Mouse (Mus musculus) testis, postnatal 14 days (tissue): ENCODE results near the gene Atg101.

Source experiments
- DNase-seq: peaks from one replicate; pipeline ENCODE4 v3.0.0; 2021; ENCODE audit warnings: low spot score

Atg101 gene

DNA sequence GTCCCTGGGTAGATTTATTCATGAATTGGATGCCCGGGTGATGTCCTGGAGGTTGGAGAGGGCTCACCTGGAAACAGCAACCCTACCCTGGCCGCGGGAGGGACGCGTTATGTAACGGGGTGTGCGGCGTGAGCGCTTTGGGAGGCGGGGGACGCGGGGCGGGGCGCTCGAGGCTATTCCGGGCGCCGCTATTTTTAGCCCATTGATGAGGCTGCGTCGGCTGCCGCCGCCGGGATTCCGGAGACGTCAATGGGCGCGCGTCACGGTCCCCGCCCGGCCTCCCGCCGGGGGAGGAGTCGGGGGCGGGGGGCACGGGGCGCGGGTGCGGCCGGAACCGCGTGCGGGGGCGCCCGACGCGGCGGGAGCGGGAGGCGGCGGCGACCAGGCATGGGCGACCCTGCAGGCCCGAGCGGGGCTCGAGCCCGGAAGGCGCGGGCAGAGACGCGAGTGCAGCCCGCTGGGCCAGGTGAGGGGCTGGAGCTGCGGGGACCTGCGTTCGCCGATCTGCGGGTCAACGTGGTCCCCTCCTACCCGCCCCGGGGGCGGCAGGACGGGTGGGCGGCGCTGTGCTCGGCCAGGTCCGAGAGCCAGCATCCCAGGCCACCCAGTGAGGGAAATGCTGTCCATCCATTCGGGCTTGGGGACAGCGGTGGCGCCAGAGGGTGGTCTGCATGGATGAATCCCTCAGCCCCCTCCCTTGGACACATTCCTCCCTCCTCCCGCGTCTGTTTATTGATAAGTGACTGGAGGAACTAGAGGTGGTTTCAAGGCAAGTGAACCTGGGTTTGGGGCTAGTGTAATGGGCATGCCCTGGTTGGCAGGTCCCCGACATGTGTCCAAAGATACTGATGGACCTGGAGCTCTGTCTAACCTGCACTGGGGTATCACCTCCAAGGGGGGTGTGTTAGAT, 29.9 kb upstream of the Atg101 start, which contains the start of gene Nr4a1:
TSS of gene Nr4a1 (plus strand) at position 384 of the 910 bp plus-strand sequence.
- DNase-seq, result peak; percentile 56

GRCm38 (mm10) chr15:101255842-101256462, 28.1 kb upstream of the Atg101 start:
- no peak for DNase-seq

GRCm38 (mm10) chr15:101256463-101257206, 27.4 kb upstream of the Atg101 start:
- no peak for DNase-seq

DNA sequence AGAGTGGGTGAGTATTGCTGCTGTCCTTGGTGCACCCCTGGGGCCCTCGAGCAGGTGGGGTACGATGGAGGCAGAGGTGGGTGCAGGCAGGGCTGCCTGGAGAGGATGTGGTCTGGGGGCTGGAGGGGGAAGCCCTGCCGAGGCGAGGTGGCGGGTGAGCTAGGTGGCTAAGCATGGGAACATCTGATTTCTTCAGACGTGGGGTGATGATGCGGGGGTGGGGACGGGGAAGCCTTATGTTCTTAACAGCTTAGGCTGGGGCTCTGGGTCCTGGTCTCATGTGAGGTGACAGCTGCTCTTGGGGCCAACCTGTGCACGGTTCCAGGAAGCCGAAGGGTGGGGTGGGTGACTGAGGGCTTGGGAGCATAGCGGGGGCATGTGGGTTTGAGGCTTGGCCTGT, 25.7 kb upstream of the Atg101 start:
- DNase-seq, result no peak

GRCm38 (mm10) chr15:101259922-101260321, 24.1 kb upstream of the Atg101 start:
- DNase-seq, result no peak

GRCm38 (mm10) chr15:101260387-101260786, 23.7 kb upstream of the Atg101 start:
- DNase-seq, result no peak

- DNase-seq, result no peak
These were observed 23.0 kb upstream of the Atg101 start for GRCm38 (mm10) chr15:101260874-101261622.

- DNase-seq, result no peak
These were observed 21.6 kb upstream of the Atg101 start for GRCm38 (mm10) chr15:101262502-101262901.

DNA sequence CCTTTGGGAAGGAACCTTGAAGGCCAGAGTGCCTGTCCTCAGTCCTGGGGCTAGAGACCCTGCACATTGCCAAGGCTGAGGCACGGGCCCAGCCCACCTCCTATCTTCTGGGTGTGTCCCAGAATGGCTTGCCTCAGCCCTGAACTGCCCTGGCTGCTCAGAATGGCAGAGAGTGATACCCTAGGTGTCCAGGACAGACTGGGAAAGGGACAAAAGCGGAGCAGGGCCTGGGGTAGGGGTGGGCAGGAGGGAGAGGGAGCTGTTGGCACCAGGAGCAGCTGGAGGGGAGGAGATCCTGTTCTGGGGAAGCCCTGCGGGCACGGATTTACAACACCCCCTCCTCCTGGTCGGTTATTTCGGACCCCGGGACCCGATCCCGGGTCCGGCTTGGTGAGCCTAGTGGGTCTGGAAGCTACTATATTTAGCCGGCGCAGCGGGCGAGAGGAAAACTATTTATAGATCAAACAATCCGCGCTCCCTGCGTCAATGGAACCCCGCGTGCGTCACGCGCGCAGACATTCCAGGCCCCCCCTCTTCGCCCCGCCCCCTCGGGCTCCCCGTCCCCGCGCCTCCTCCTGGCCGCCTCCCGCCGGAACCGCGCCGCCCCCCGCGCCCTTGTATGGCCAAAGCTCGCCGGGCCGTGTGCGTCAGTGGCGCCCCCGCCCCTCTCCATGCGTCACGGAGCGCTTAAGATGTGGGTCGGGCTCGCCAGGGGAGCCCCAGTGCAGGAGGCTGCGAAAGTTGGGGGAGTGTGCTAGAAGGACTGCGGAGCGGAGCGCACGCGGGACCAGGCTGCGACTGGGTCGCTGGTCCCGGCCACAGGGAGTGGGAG, 17.7 kb upstream of the Atg101 start:
- DNase-seq, result peak; percentile 85

DNA sequence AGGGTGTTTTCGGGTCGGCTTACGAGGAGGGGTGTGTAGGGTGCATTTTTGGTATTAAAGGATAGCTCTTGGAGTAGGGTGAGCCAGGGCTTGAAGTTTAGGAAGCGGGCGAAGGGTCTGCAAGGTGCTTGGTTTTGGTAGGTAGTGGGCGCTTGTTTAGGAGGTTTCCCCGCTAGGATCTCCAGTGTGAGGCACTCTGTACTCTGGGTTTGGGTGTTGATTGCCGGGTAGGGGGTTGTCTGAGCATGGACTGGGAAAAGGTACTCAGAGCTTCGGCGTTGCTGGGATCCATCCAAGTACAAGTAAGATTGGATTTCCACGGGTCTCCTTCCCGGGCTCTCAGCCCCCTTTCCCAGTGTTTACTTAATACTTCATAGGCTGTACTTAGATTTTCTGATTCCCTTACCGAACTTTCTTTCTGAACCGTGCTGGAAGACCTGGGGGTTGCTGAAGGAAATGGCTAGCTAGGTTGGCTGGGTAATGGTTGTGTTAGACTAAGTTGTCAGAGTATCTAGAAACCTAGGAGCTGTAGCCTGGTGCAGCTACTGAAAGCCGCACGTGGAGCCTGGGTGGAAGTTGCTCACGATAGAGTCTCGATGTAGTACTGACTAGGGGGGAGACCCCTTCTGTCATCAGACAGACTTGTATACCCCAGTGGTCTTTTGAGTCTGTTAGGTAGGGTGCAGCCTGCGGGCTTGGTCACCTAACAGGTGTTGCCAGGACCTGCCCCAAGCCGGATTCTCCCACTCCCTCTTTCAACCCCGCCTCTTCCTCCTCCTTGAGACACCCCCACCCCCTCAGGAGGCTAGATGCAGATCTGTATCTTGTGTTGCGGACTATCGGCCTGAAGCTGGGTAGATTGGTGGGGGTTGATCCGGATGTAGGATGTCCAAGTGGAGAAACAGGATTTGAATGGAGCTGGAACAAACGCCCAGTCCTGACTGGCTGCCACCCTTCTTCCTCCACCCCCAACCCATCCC, 16.7 kb upstream of the Atg101 start:
- DNase-seq, result no peak

DNA sequence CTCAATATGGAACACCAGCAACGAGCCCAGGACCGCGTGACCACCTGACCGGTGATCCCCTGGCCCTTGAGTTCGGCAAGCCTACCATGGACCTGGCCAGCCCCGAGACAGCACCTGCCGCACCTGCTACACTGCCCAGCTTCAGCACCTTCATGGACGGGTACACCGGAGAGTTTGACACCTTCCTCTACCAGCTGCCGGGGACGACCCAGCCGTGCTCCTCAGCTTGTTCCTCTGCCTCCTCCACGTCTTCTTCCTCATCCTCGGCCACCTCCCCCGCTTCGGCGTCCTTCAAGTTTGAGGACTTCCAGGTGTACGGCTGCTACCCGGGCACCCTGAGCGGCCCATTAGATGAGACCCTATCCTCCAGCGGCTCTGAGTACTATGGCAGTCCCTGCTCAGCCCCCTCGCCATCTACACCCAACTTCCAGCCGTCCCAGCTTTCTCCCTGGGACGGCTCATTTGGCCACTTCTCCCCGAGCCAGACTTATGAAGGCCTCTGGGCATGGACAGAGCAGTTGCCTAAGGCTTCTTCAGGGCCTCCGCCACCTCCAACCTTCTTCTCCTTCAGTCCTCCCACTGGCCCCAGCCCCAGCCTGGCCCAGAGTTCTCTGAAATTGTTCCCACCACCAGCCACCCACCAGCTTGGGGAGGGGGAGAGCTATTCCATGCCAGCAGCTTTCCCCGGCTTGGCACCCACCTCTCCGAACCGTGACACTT, 13.8 kb upstream of the Atg101 start:
- DNase-seq, result no peak

DNA sequence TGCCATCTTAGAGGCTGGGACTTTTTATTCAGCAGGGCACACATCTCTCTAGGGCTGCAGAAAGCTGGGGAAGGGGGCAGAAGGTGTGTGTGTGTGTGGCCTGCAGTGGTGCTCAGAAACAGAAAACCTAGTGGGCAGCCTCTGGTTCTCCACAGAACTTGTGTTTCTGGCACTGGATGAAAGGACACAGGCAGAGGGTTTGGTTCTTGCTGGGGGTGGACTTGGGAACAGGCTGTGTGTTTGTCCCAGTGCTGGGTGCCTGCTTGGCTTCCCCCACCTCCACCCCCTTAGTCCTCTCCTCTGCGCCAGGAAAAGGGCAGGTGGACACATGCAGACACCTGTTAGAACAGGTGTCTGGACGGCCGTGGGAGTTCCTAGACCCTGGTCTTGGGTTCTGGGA, 13.0 kb upstream of the Atg101 start:
- DNase-seq, result no peak

DNA sequence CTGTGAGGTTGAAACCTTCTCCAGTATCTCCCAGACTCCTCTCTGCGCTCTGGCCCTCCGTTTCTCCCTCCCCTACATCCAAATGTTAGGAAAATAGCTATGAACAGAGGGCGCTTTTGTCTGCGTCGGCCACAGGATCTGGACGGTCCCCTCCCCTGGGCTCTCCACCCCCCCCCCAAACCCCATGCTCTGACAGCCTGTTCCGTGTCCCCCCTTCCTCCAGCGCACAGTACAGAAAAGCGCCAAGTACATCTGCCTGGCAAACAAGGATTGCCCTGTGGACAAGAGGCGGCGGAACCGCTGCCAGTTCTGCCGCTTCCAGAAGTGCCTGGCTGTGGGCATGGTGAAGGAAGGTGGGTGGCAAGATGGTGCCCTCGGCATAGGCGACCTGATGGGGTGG, 12.6 kb upstream of the Atg101 start:
- DNase-seq, result no peak

DNA sequence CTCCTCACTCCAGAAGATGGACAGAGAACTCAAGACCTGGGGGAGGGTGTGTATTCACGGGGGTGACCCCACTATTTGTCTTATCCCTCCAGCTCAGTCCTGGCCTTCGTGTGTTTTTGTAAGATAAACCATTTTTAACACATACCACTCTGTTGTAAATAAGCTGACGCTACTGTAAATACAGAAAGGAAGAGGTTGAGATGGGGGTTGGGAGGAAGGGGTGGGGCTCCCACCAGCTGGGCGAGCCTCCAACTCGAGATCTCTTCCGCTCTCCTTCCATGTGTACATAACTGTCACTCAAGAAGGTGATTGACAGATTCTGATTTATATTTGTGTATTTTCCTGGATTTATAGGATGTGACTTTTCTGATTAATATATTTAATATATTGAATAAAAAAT, 9.7 kb upstream of the Atg101 start:
- no peak for DNase-seq

DNA sequence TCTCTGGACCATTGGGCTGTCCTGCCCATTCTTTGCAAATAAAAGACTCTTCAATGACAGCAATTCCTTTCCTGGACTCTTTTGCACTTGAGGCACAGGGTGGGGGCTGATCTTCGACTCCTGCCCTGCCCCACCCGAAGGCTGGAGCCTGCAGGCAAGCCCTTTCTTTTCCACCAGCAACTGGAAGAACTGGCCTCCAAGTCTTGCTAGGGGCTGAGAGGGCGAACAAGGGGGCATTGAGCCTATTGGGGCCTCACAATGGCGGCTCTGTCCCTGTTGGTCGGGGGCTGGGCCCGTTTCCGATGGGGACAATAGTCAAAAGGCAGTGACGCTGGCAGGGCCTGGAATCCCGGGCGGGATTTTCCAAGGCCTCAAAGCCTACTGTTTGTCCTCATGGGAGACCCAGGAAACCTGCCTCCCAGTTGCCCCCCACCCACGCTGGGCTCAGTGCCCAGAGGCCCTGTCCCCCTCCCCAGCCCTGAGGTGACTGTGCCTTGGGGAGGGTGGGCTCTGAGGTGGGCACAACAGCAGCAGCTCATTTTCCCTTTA, 6.6 kb upstream of the Atg101 start:
- no peak for DNase-seq

DNA sequence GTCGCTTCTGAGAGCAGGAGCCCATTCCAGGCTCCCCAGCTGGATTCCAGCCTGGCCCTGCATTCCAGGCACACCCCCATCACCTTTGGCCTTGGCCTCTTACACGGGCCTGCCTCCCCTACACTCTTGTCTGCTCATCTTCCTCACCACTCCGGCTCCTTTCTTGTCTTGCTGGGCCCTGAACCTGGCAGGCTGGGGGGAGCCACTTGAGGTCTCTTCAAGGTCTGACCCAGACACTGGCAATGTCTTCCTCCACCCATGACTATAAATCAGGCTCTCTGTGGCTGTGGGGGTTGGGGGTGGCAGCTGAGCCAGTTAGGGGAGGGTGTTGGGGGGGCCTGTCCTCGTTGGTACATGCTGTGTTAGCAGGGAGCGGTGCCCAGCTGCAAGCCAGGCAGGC, 5.5 kb upstream of the Atg101 start:
- DNase-seq, result no peak

GRCm38 (mm10) chr15:101279430-101279999, 4.6 kb upstream of the Atg101 start:
- peak; percentile 59 for DNase-seq

DNA sequence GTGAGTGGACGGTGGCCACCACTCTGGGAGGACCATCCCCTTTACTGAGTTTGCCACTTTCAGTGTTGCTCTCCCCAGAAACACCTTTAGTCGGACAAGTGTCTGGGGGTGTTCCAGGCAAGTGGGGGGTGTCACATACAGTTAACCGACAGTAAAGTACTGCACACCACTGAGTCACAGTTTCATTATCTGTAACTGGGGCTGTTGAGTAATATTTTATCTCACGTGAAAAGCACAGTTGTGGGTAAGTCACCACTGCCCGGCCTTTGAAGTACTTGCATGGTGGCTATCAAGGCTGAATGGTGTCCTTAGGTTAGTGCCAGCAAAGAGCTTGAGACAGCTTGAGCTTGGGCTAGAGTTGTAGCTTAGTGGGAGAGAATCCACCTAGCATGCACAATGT, 1.6 kb upstream of the Atg101 start:
- DNase-seq, result no peak
